Mouse (Mus musculus): ENCODE measurements around the gene Pdk3. TPM values are rescaled to one million over a fixed set of nuclear protein-coding genes. Genes with fewer than 3 reads are reported as not detected.

The Pdk3 gene
- polyA plus RNA-seq, 1 experiment from 2014 or later = 43.6 TPM

GRCm38 (mm10) chrX:93756867-93757455 is 75.0 kb downstream of the Pdk3 start:
- H3K4me1 ChIP-seq = no peaks in the 10 kb centered on the region
- no peak overlapping the region for H3K4me3 ChIP-seq
- WGBS = 78% methylated on average over 7 of the region's 7 CpGs
- no peak overlapping the region for H3K4me2 ChIP-seq (replicated peaks)
- no peak overlapping the region for H3K27ac ChIP-seq
- H3K36me3 ChIP-seq = no peaks in the 10 kb centered on the region
- H3K9ac ChIP-seq = no peak overlapping the region
- ATAC-seq (ENCODE audit: low FRiP score, low read depth) = no peak
- H3K9me3 ChIP-seq = no peaks in the 10 kb centered on the region
- no peaks in the 10 kb centered on the region for H3K27me3 ChIP-seq (replicated peaks)

- 68% methylated on average over 11 of the region's 11 CpGs for WGBS
- Histone ChIP-seq H3K9ac (no peak overlapping the region), H3K4me3 (no peak overlapping the region), H3K27me3 (replicated peaks) (no peaks in the 10 kb centered on the region), H3K4me1 (no peaks in the 10 kb centered on the region), H3K36me3 (no peaks in the 10 kb centered on the region), H3K4me2 (replicated peaks) (no peak overlapping the region), H3K27ac (no peak overlapping the region), H3K9me3 (no peaks in the 10 kb centered on the region)
- ATAC-seq (ENCODE audit: low FRiP score, low read depth) = no peak
These were observed 76.7 kb downstream of the Pdk3 start for GRCm38 (mm10) chrX:93755210-93755842.

GRCm38 (mm10) chrX:93750566-93750965 is 81.4 kb downstream of the Pdk3 start:
- Histone ChIP-seq H3K9ac (no peak overlapping the region), H3K9me3 (no peaks in the 10 kb centered on the region), H3K36me3 (no peaks in the 10 kb centered on the region), H3K4me1 (no peaks in the 10 kb centered on the region), H3K4me3 (no peak overlapping the region), H3K27ac (no peak overlapping the region), H3K27me3 (replicated peaks) (no peaks in the 10 kb centered on the region), H3K4me2 (replicated peaks) (no peak overlapping the region)
- no peak for ATAC-seq (ENCODE audit: low FRiP score, low read depth)
- WGBS = 91% methylated on average over 6 of the region's 6 CpGs

GRCm38 (mm10) chrX:93749165-93749564 is 82.8 kb downstream of the Pdk3 start:
- Histone ChIP-seq H3K36me3 (no peaks in the 10 kb centered on the region), H3K9ac (no peak overlapping the region), H3K27me3 (replicated peaks) (no peaks in the 10 kb centered on the region), H3K9me3 (no peaks in the 10 kb centered on the region), H3K4me2 (replicated peaks) (no peak overlapping the region), H3K4me3 (no peak overlapping the region), H3K4me1 (no peaks in the 10 kb centered on the region), H3K27ac (no peak overlapping the region)
- ATAC-seq (ENCODE audit: low FRiP score, low read depth) = no peak
- 96% methylated on average over 1 of the region's 1 CpGs for WGBS

GRCm38 (mm10) chrX:93732975-93733748 is 98.8 kb downstream of the Pdk3 start:
- H3K36me3 ChIP-seq = no peaks in the 10 kb centered on the region
- H3K4me3 ChIP-seq = no peak overlapping the region
- no peak overlapping the region for H3K4me2 ChIP-seq (replicated peaks)
- ATAC-seq (ENCODE audit: low FRiP score, low read depth) = no peak
- H3K27ac ChIP-seq = no peak overlapping the region
- H3K9ac ChIP-seq = no peak overlapping the region
- H3K27me3 ChIP-seq (replicated peaks) = no peaks in the 10 kb centered on the region
- H3K4me1 ChIP-seq = no peaks in the 10 kb centered on the region
- H3K9me3 ChIP-seq = no peaks in the 10 kb centered on the region
- WGBS = 60% methylated on average over 6 of the region's 6 CpGs

GRCm38 (mm10) chrX:93732407-93732806 is 99.6 kb downstream of the Pdk3 start:
- Histone ChIP-seq H3K27ac (no peak overlapping the region), H3K27me3 (replicated peaks) (no peaks in the 10 kb centered on the region), H3K36me3 (no peaks in the 10 kb centered on the region), H3K4me1 (no peaks in the 10 kb centered on the region), H3K4me3 (no peak overlapping the region), H3K4me2 (replicated peaks) (no peak overlapping the region), H3K9me3 (no peaks in the 10 kb centered on the region), H3K9ac (no peak overlapping the region)
- ATAC-seq (ENCODE audit: low FRiP score, low read depth) = no peak

GRCm38 (mm10) chrX:93730854-93731253 is 101.1 kb downstream of the Pdk3 start:
- no peak overlapping the region for H3K9ac ChIP-seq
- no peak overlapping the region for H3K4me3 ChIP-seq
- no peak overlapping the region for H3K4me2 ChIP-seq (replicated peaks)
- 75% methylated on average over 8 of the region's 8 CpGs for WGBS
- no peak overlapping the region for H3K27ac ChIP-seq
- no peaks in the 10 kb centered on the region for H3K36me3 ChIP-seq
- no peaks in the 10 kb centered on the region for H3K9me3 ChIP-seq
- no peaks in the 10 kb centered on the region for H3K4me1 ChIP-seq
- H3K27me3 ChIP-seq (replicated peaks) = no peaks in the 10 kb centered on the region
- ATAC-seq (ENCODE audit: low FRiP score, low read depth) = no peak

GRCm38 (mm10) chrX:93729529-93729928 is 102.5 kb downstream of the Pdk3 start:
- no peaks in the 10 kb centered on the region for H3K9me3 ChIP-seq
- H3K36me3 ChIP-seq = no peaks in the 10 kb centered on the region
- H3K27me3 ChIP-seq (replicated peaks) = no peaks in the 10 kb centered on the region
- WGBS = 100% methylated on average over 1 of the region's 1 CpGs
- no peak overlapping the region for H3K9ac ChIP-seq
- H3K4me3 ChIP-seq = no peak overlapping the region
- H3K4me2 ChIP-seq (replicated peaks) = no peak overlapping the region
- no peak overlapping the region for H3K27ac ChIP-seq
- no peak for ATAC-seq (ENCODE audit: low FRiP score, low read depth)
- H3K4me1 ChIP-seq = no peaks in the 10 kb centered on the region

Other genes with a start within 250 kb of the Pdk3 start
- gene Pola1, start 200.0 kb downstream of the Pdk3 start, polyA plus RNA-seq (2016; fragmentation: Nextera tagmentation; extraction: Ambion mirVana) = 12.7 and 14.0 TPM in 2 replicates
- 16.4 and 18.6 TPM in 2 replicates for gene Pcyt1b, start 177.3 kb downstream of the Pdk3 start, polyA plus RNA-seq (2016; fragmentation: Nextera tagmentation; extraction: Ambion mirVana)
- not detected in 2 replicates for gene AU015836, start 136.5 kb upstream of the Pdk3 start, polyA plus RNA-seq (2016; fragmentation: Nextera tagmentation; extraction: Ambion mirVana)

Measured in neural tube, embryonic 12.5 days (tissue).